Mouse (Mus musculus) olfactory bulb, adult 2 months (tissue): Measurements from ENCODE around the gene Apbb1. TPM values are rescaled to one million over a fixed set of nuclear protein-coding genes. Genes with fewer than 3 reads are reported as not detected.
A peak's percentile ranks its signal among the peaks of the same experiment; 100 is the strongest.

ENCODE experiments used
- H3K27ac ChIP-seq: fragments of 200-500 bp; 2 replicates; pipeline ENCODE4 v1.5.1; 2012; ENCODE audit warnings: low read depth, low read length; ENCODE audit not compliant: insufficient read depth
- H3K4me1 ChIP-seq: fragments of 200-500 bp; 2 replicates; pipeline ENCODE4 v1.6.1; 2012; ENCODE audit warnings: low read length; ENCODE audit not compliant: control insufficient read depth, insufficient read depth
- H3K4me3 ChIP-seq: fragments of 200-500 bp; 2 replicates; pipeline ENCODE4 v1.5.1; 2012; ENCODE audit warnings: mild to moderate bottlenecking, low read depth, low read length, moderate library complexity; ENCODE audit not compliant: insufficient read depth
- CTCF ChIP-seq: fragments of 200-500 bp; IDR thresholded peaks from 2 replicates; pipeline ENCODE4 v1.5.1; 2012; ENCODE audit warnings: low read depth, mild to moderate bottlenecking, low read length, moderate library complexity; ENCODE audit not compliant: insufficient read depth
- POLR2A ChIP-seq: fragments of 200-500 bp; IDR thresholded peaks from 2 replicates; pipeline ENCODE4 v1.6.1; 2012; ENCODE audit warnings: mild to moderate bottlenecking, low read depth, low read length, moderate library complexity; ENCODE audit not compliant: insufficient read depth
- WGBS: fragments of 180-500 bp; shearing (Covaris S2); methylation state at CpG from one replicate; pipeline ENCODE4 v1.1.7; 2018; 5-methylcytosine and 5-hydroxymethylcytosine counted together
- polyA plus RNA-seq: library from polyadenylated mRNA; stranded (reverse); fragments of >200 nt; gene quantifications from 2 replicates; pipeline ENCODE4 v1.2.4, GENCODE M21; 2012; ENCODE audit warnings: low replicate concordance; ENCODE audit not compliant: missing spikeins, insufficient read depth, insufficient read length

Gene Apbb1
- not detected in 2 replicates for polyA plus RNA-seq

- Histone ChIP-seq H3K27ac (peak within 1 kb of the TSS; percentile 92), H3K4me1 (peaks cover 10% of the 10 kb centered on the region), H3K4me3 (peak within 1 kb of the TSS; percentile 76)
- no peak for TF ChIP-seq CTCF
- TF ChIP-seq POLR2A = peak; percentile 91
- WGBS = under 1% methylated on average over 54 of the region's 54 CpGs
Measured at GRCm38 (mm10) chr7:105581094-105581703, at the start of gene Apbb1. Apbb1 (minus strand) TSS chr7:105581653.

DNA sequence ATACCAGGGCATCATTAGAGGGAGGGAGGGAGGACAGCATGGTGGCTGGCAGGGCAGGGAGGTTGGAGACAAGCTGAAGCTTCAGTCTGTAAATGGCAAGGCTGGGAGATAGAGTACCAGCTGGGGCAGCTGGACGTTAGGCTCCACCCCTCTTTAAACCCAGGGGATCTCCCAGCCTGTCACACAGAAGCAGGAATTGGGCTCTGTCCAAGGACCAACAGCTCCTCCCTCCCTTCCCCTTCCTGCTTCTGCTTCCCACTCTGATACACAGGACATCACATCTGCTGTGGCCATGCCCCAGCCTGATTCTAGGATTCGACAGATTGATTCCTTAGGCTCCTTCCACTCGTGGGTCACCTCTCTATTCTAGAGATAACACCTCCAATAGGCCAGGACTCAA is 47.2 kb upstream of the Apbb1 start:
- H3K4me1 ChIP-seq = peaks cover 11% of the 10 kb centered on the region
- H3K27ac ChIP-seq = peak overlapping the region; percentile 41; the same call in 1 of the 2 replicates
- TF ChIP-seq POLR2A (no peak), CTCF (no peak)
- 21% methylated on average over 3 of the region's 3 CpGs for WGBS
- H3K4me3 ChIP-seq = no peak overlapping the region

GRCm38 (mm10) chr7:105625397-105625796 is 43.9 kb upstream of the Apbb1 start:
- no peak overlapping the region for H3K27ac ChIP-seq
- H3K4me3 ChIP-seq = no peak overlapping the region
- WGBS = 62% methylated on average over 6 of the region's 6 CpGs
- TF ChIP-seq CTCF (no peak), POLR2A (no peak)
- H3K4me1 ChIP-seq = peaks cover 18% of the 10 kb centered on the region

GRCm38 (mm10) chr7:105621646-105622292 is 40.3 kb upstream of the Apbb1 start:
- WGBS = 40% methylated on average over 8 of the region's 8 CpGs
- Histone ChIP-seq H3K4me1 (peaks cover 14% of the 10 kb centered on the region), H3K4me3 (no peak overlapping the region), H3K27ac (peak overlapping the region; percentile 41)
- TF ChIP-seq POLR2A = no peak
- no peak for TF ChIP-seq CTCF

DNA sequence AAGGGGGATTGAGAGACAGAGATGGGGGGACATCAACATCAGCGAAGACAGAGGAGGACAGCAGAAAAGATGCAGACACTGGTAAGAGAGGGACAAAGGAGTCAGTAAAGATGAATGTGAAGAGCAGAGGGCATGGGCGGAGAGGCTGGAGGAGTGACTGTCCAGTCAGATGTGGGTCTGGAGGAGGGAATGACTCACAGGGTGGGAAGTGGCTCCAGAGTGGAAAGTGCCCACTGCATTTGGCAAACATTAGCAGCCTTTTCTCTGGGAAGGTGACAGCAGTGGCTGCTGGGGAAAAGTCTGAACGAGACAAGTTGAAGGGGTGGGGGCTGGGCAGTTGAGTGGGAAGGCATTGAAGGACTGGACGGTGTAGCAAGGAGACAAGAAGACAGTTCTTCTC is 39.6 kb upstream of the Apbb1 start:
- Histone ChIP-seq H3K4me1 (peaks cover 14% of the 10 kb centered on the region), H3K27ac (peak overlapping the region; percentile 21; the same call in 1 of the 2 replicates), H3K4me3 (no peak overlapping the region)
- WGBS = 58% methylated on average over 4 of the region's 4 CpGs
- TF ChIP-seq POLR2A (no peak), CTCF (no peak)

DNA sequence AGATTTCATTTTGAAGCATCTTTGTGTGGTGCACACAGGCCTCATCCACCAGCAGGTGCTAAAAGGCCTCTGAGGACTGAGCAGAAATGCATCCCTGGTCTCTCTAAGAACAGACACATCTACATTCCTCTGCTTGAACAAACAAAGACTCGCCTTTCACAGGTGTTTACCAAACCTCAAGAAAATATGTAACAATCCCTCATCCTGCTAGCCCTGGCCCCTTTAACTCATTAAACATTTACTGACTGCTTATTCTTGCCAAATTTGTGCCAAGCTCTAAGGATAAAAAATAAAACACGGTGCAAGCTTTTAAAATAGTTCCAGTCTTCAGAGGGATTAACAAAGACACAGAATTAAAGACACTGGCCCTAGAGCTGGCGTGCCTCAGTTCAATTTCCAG is 38.2 kb upstream of the Apbb1 start:
- Histone ChIP-seq H3K27ac (no peak overlapping the region), H3K4me1 (peaks cover 14% of the 10 kb centered on the region), H3K4me3 (no peak overlapping the region)
- 56% methylated on average over 3 of the region's 3 CpGs for WGBS
- TF ChIP-seq POLR2A (no peak), CTCF (no peak)

DNA sequence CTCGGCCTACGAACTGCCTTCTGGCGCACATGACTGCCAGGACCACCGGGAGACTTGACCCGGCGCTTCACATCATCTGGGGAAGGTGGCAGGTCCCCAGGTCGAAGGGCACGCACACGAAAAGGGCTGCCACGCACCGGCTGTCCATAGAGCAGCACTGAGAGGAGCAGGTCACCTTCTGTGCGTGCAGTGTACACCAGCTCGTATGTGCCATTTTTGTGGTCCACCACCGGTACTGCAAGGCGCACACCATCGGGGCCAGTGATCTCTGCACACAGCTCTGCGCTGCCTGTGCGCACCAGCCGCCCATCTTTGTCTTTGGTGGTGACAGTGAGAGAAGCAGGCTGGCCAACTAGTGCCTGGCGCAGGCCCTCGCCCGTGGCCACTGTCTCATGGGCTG is 36.4 kb upstream of the Apbb1 start:
- H3K4me3 ChIP-seq = no peak overlapping the region
- H3K27ac ChIP-seq = no peak overlapping the region
- 96% methylated on average over 22 of the region's 22 CpGs for WGBS
- peaks cover 14% of the 10 kb centered on the region for H3K4me1 ChIP-seq
- TF ChIP-seq CTCF (no peak), POLR2A (no peak)

- Histone ChIP-seq H3K4me1 (peaks cover 6% of the 10 kb centered on the region), H3K4me3 (no peak overlapping the region), H3K27ac (no peak overlapping the region)
- TF ChIP-seq CTCF = no peak
- no peak for TF ChIP-seq POLR2A
- WGBS = 88% methylated on average over 6 of the region's 6 CpGs
Measured at GRCm38 (mm10) chr7:105616561-105616960, 35.1 kb upstream of the Apbb1 start.

GRCm38 (mm10) chr7:105615720-105616119 is 34.3 kb upstream of the Apbb1 start:
- TF ChIP-seq POLR2A (no peak), CTCF (no peak)
- Histone ChIP-seq H3K4me1 (no peaks in the 10 kb centered on the region), H3K4me3 (no peak overlapping the region), H3K27ac (no peak overlapping the region)
- 76% methylated on average over 1 of the region's 1 CpGs for WGBS

DNA sequence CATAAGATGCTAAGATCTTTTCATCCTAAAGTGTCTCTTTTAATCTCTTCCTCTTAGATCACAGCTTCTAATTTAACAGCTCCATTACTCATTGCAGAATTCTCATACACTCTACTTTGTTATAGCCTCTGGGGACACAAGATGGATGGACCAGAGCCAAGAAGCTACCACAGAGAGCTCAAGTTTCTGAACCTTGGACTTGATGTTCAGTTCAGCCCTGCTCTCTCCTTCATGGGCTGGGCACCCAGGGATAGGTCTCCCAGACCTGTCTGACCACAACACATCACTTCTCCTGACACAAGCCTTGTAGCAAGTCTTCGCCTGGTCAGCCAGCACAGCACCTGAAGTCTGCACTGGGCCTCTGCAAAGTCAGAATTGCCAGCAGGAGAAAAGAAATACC is 32.9 kb upstream of the Apbb1 start:
- TF ChIP-seq CTCF (no peak), POLR2A (no peak)
- Histone ChIP-seq H3K4me3 (no peak overlapping the region), H3K27ac (no peak overlapping the region), H3K4me1 (no peaks in the 10 kb centered on the region)
- WGBS = 100% methylated on average over 1 of the region's 1 CpGs
